Mouse (Mus musculus) intestine, embryonic 16.5 days (tissue): ENCODE results near the gene Zfp229. TPM values are rescaled to one million over a fixed set of nuclear protein-coding genes. Genes with fewer than 3 reads are reported as not detected.
"Not testable (repeated sequence)": the region's sequence is repeated elsewhere in the genome, so short reads cannot be mapped to it uniquely, and the experiment has no call there.

Source experiments
- ATAC-seq: fragments of 200-750 bp; cut with Nextera tagmentation; 2 replicates; pipeline ENCODE4 v1.8.0; 2017; ENCODE audit warnings: moderate TSS enrichment, moderate library complexity
- H3K27ac ChIP-seq: fragments of 300-500 bp; sonication (generic); 2 replicates; pipeline ENCODE4 v1.5.1; 2014; ENCODE audit warnings: mild to moderate bottlenecking, low read length
- H3K27me3 ChIP-seq: fragments of 300-500 bp; sonication (generic); replicated peaks from 2 replicates; pipeline ENCODE4 v1.6.1; 2014; ENCODE audit warnings: low read length, control low read depth, mixed read lengths; ENCODE audit not compliant: control insufficient read depth, insufficient read depth
- H3K36me3 ChIP-seq: fragments of 300-500 bp; sonication (generic); 2 replicates; pipeline ENCODE4 v1.6.1; 2014; ENCODE audit warnings: low read length, control low read depth; ENCODE audit not compliant: control insufficient read depth, insufficient read depth
- H3K4me1 ChIP-seq: fragments of 300-500 bp; sonication (generic); 2 replicates; pipeline ENCODE4 v1.6.1; 2014; ENCODE audit warnings: low read length, control low read depth, mixed read lengths; ENCODE audit not compliant: control insufficient read depth, insufficient read depth
- H3K4me2 ChIP-seq: fragments of 300-500 bp; sonication (generic); 2 replicates; pipeline ENCODE4 v1.6.1; 2014; ENCODE audit warnings: low read depth, low read length, control low read depth
- H3K4me3 ChIP-seq: fragments of 300-500 bp; sonication (generic); 2 replicates; pipeline ENCODE4 v1.5.1; 2014; ENCODE audit warnings: mild to moderate bottlenecking, low read length
- H3K9ac ChIP-seq: fragments of 300-500 bp; sonication (generic); 2 replicates; pipeline ENCODE4 v1.6.1; 2014; ENCODE audit warnings: low read depth, low read length
- H3K9me3 ChIP-seq: fragments of 300-500 bp; sonication (generic); 2 replicates; pipeline ENCODE4 v1.6.1; 2016; ENCODE audit warnings: low read length, control low read depth; ENCODE audit not compliant: control insufficient read depth
- WGBS: fragments of 180-500 bp; shearing (Covaris S2); extraction: QIAGEN DNeasy Blood & Tissue Kit; methylation state at CpG from one replicate; pipeline ENCODE4 v1.1.7; 2014; 5-methylcytosine and 5-hydroxymethylcytosine counted together
- polyA plus RNA-seq: library from polyadenylated mRNA; unstranded; fragments of >200 nt; fragmentation: Nextera tagmentation; extraction: Ambion mirVana; gene quantifications from 2 replicates; pipeline ENCODE4 v1.2.1, GENCODE M21; 2015

Zfp229 gene
- 3.4 and 4.0 TPM in 2 replicates for polyA plus RNA-seq

GRCm38 (mm10) chr17:21730495-21730894 lies at the start of gene Zfp229:
TSS of gene Zfp229 (plus strand) at chr17:21730795.
- not testable (repeated sequence) for H3K27ac ChIP-seq, ATAC-seq, H3K36me3 ChIP-seq, H3K4me3 ChIP-seq, H3K9ac ChIP-seq, H3K27me3 ChIP-seq, H3K4me2 ChIP-seq, H3K9me3 ChIP-seq, H3K4me1 ChIP-seq
- over 99% methylated on average over 10 of the region's 22 CpGs for WGBS

GRCm38 (mm10) chr17:21691560-21691959 lies 39.0 kb upstream of the Zfp229 start, which contains the start of gene Gm10226:
TSS of gene Gm10226 (plus strand) at chr17:21691860.
- WGBS = 91% methylated on average over 3 of the region's 3 CpGs
- Histone ChIP-seq H3K4me1 (no peaks in the 10 kb centered on the region), H3K4me3 (no peak within 1 kb of the TSS), H3K36me3 (no peaks in the 10 kb centered on the region), H3K4me2 (no peak within 1 kb of the TSS), H3K27ac (no peak within 1 kb of the TSS), H3K27me3 (no peaks in the 10 kb centered on the region), H3K9me3 (no peaks in the 10 kb centered on the region), H3K9ac (no peak within 1 kb of the TSS)
- ATAC-seq = no peak

GRCm38 (mm10) chr17:21693342-21693741 lies 37.3 kb upstream of the Zfp229 start:
- 72% methylated on average over 3 of the region's 3 CpGs for WGBS
- Histone ChIP-seq H3K4me3 (no peak overlapping the region), H3K9ac (no peak overlapping the region), H3K27me3 (no peaks in the 10 kb centered on the region), H3K36me3 (no peaks in the 10 kb centered on the region), H3K4me1 (no peaks in the 10 kb centered on the region), H3K27ac (no peak overlapping the region), H3K4me2 (no peak overlapping the region), H3K9me3 (no peaks in the 10 kb centered on the region)
- ATAC-seq = no peak

GRCm38 (mm10) chr17:21696073-21696472 lies 34.5 kb upstream of the Zfp229 start:
- H3K27ac ChIP-seq = no peak overlapping the region
- no peaks in the 10 kb centered on the region for H3K36me3 ChIP-seq
- no peaks in the 10 kb centered on the region for H3K9me3 ChIP-seq
- H3K27me3 ChIP-seq = no peaks in the 10 kb centered on the region
- H3K4me2 ChIP-seq = no peak overlapping the region
- H3K9ac ChIP-seq = no peak overlapping the region
- ATAC-seq = no peak
- no peaks in the 10 kb centered on the region for H3K4me1 ChIP-seq
- no peak overlapping the region for H3K4me3 ChIP-seq

GRCm38 (mm10) chr17:21702281-21703240 lies 28.0 kb upstream of the Zfp229 start:
- Histone ChIP-seq H3K9ac (no peak overlapping the region), H3K4me2 (no peak overlapping the region), H3K9me3 (no peaks in the 10 kb centered on the region), H3K27me3 (no peaks in the 10 kb centered on the region), H3K27ac (no peak overlapping the region), H3K36me3 (no peaks in the 10 kb centered on the region), H3K4me3 (no peak overlapping the region), H3K4me1 (0 out of 2 replicates have a peak, but pooled peaks cover 2% of the 10 kb centered on the region)
- whole genome bisulfite sequencing = 35% methylated on average over 5 of the region's 5 CpGs
- ATAC-seq = peak; percentile 26; the same call in 1 of the 2 replicates

GRCm38 (mm10) chr17:21703414-21703813 lies 27.2 kb upstream of the Zfp229 start:
- Histone ChIP-seq H3K36me3 (no peaks in the 10 kb centered on the region), H3K27ac (no peak overlapping the region), H3K9ac (no peak overlapping the region), H3K4me1 (peaks cover 4% of the 10 kb centered on the region; the same call in 1 of the 2 replicates), H3K27me3 (no peaks in the 10 kb centered on the region), H3K4me3 (no peak overlapping the region), H3K9me3 (no peaks in the 10 kb centered on the region), H3K4me2 (no peak overlapping the region)
- ATAC-seq = no peak
- 76% methylated on average over 1 of the region's 1 CpGs for WGBS

- H3K4me2 ChIP-seq = peak within 1 kb of the TSS; percentile 68
- ATAC-seq = peak; percentile 99
- WGBS = 8% methylated on average over 26 of the region's 26 CpGs
- peak within 1 kb of the TSS; percentile 76 for H3K9ac ChIP-seq
- H3K4me3 ChIP-seq = peak within 1 kb of the TSS; percentile 63
- peak within 1 kb of the TSS; percentile 92 for H3K27ac ChIP-seq
- H3K9me3 ChIP-seq = no peaks in the 10 kb centered on the region
- H3K36me3 ChIP-seq = no peaks in the 10 kb centered on the region
- H3K27me3 ChIP-seq = no peaks in the 10 kb centered on the region
- H3K4me1 ChIP-seq = peaks cover 7% of the 10 kb centered on the region; the same call in 1 of the 2 replicates
These were observed 23.1 kb upstream of the Zfp229 start, which contains the start of gene Zfp760 for GRCm38 (mm10) chr17:21707343-21707996. TSS of gene Zfp760 (plus strand) at chr17:21707741.

GRCm38 (mm10) chr17:21708401-21708800 lies 22.2 kb upstream of the Zfp229 start:
- WGBS = 35% methylated on average over 2 of the region's 2 CpGs
- Histone ChIP-seq H3K27ac (peak overlapping the region; percentile 10; the same call in 1 of the 2 replicates), H3K27me3 (no peaks in the 10 kb centered on the region), H3K4me3 (peak overlapping the region; percentile 63), H3K9me3 (no peaks in the 10 kb centered on the region), H3K36me3 (no peaks in the 10 kb centered on the region), H3K4me1 (peaks cover 7% of the 10 kb centered on the region; the same call in 1 of the 2 replicates), H3K4me2 (peak overlapping the region; percentile 68), H3K9ac (0 out of 2 replicates have a peak overlapping the region, but pooled peaks have one; percentile 45)
- no peak for ATAC-seq

- 0 out of 2 replicates have a peak, but pooled peaks have one; percentile 14 for ATAC-seq
- peak overlapping the region; percentile 86 for H3K9ac ChIP-seq
- peaks cover 4% of the 10 kb centered on the region; the same call in 1 of the 2 replicates for H3K4me1 ChIP-seq
- no peaks in the 10 kb centered on the region for H3K27me3 ChIP-seq
- 84% methylated on average over 4 of the region's 4 CpGs for WGBS
- H3K27ac ChIP-seq = peak overlapping the region; percentile 77
- H3K36me3 ChIP-seq = peaks cover 3% of the 10 kb centered on the region; the same call in 1 of the 2 replicates
- H3K9me3 ChIP-seq = no peaks in the 10 kb centered on the region
- peak overlapping the region; percentile 66 for H3K4me2 ChIP-seq
- H3K4me3 ChIP-seq = peak overlapping the region; percentile 78
These were observed 2.5 kb downstream of the Zfp229 start for GRCm38 (mm10) chr17:21733049-21733448.
